Mouse (Mus musculus) lung, adult 2 months (tissue): Measurements from ENCODE around the gene Commd7.

Experiments
- CTCF ChIP-seq: fragments of 200-500 bp; IDR thresholded peaks from 2 replicates; pipeline ENCODE4 v1.5.1; 2011; ENCODE audit warnings: mild to moderate bottlenecking, low read length, control low read depth; ENCODE audit not compliant: insufficient read depth
- POLR2A ChIP-seq: fragments of 200-500 bp; IDR thresholded peaks from 2 replicates; pipeline ENCODE4 v1.6.1; 2011; ENCODE audit warnings: low read depth, mild to moderate bottlenecking, control low read depth, low read length, borderline replicate concordance; ENCODE audit errors: extremely low read depth

- TF ChIP-seq CTCF (no peak), POLR2A (no peak)
Observed at GRCm38 (mm10) chr2:153618889-153619288, 13.7 kb downstream of the Commd7 start.
